Mouse (Mus musculus) hindbrain, embryonic 16.5 days (tissue): ENCODE data around the gene Lcmt1. TPM values are rescaled to one million over a fixed set of nuclear protein-coding genes. Genes with fewer than 3 reads are reported as not detected.

Experiments used
- ATAC-seq: fragments of 200-750 bp; cut with Nextera tagmentation; 2 replicates; pipeline ENCODE4 v1.8.0; 2017; ENCODE audit warnings: moderate TSS enrichment, moderate library complexity
- H3K27ac ChIP-seq: fragments of 300-500 bp; sonication (generic); 2 replicates; pipeline ENCODE4 v1.5.1; 2014; ENCODE audit warnings: low read depth, mild to moderate bottlenecking, control low read depth, low read length, moderate library complexity
- H3K27me3 ChIP-seq: fragments of 300-500 bp; sonication (generic); replicated peaks from 2 replicates; pipeline ENCODE4 v1.6.1; 2014; ENCODE audit warnings: low read length; ENCODE audit not compliant: control insufficient read depth, insufficient read depth
- H3K36me3 ChIP-seq: fragments of 300-500 bp; sonication (generic); 2 replicates; pipeline ENCODE4 v1.6.1; 2014; ENCODE audit warnings: mild to moderate bottlenecking, low read length, moderate library complexity, mixed read lengths; ENCODE audit not compliant: control insufficient read depth, insufficient read depth
- H3K4me1 ChIP-seq: fragments of 300-500 bp; sonication (generic); 2 replicates; pipeline ENCODE4 v1.6.1; 2014; ENCODE audit warnings: low read depth, low read length; ENCODE audit not compliant: control insufficient read depth, insufficient read depth
- H3K4me2 ChIP-seq: fragments of 300-500 bp; sonication (generic); 2 replicates; pipeline ENCODE4 v1.6.1; 2014; ENCODE audit warnings: mild to moderate bottlenecking, low read length, control low read depth, moderate library complexity
- H3K4me3 ChIP-seq: fragments of 300-500 bp; sonication (generic); 2 replicates; pipeline ENCODE4 v1.5.1; 2014; ENCODE audit warnings: mild to moderate bottlenecking, low read length, control low read depth, moderate library complexity
- H3K9ac ChIP-seq: fragments of 300-500 bp; sonication (generic); 2 replicates; pipeline ENCODE4 v1.6.1; 2014; ENCODE audit warnings: low read depth, mild to moderate bottlenecking, control low read depth, low read length, moderate library complexity
- H3K9me3 ChIP-seq: fragments of 300-500 bp; sonication (generic); 2 replicates; pipeline ENCODE4 v1.6.1; 2014; ENCODE audit warnings: mild to moderate bottlenecking, low read length, moderate library complexity; ENCODE audit not compliant: control insufficient read depth
- WGBS: fragments of 180-500 bp; shearing (Covaris S2); extraction: QIAGEN DNeasy Blood & Tissue Kit; methylation state at CpG from one replicate; pipeline ENCODE4 v1.1.7; 2014; 5-methylcytosine and 5-hydroxymethylcytosine counted together
- polyA plus RNA-seq: library from polyadenylated mRNA; unstranded; fragments of >200 nt; fragmentation: Nextera tagmentation; extraction: Ambion mirVana; gene quantifications from 2 replicates; pipeline ENCODE4 v1.2.1, GENCODE M21; 2015

The Lcmt1 gene
- polyA plus RNA-seq, 1 experiment from 2014 or later, result 112 TPM

- Histone ChIP-seq H3K9me3 (no peaks in the 10 kb centered on the region), H3K4me1 (no peaks in the 10 kb centered on the region), H3K4me3 (no peak overlapping the region), H3K27ac (no peak overlapping the region), H3K9ac (no peak overlapping the region), H3K4me2 (no peak overlapping the region), H3K27me3 (no peaks in the 10 kb centered on the region), H3K36me3 (peaks cover 30% of the 10 kb centered on the region)
- WGBS, result 88% methylated on average over 6 of the region's 6 CpGs
- no peak for ATAC-seq
Observed at GRCm38 (mm10) chr7:123425134-123425757, 55.7 kb downstream of the Lcmt1 start.

- Histone ChIP-seq H3K4me3 (no peak overlapping the region), H3K4me1 (no peaks in the 10 kb centered on the region), H3K36me3 (peaks cover 16% of the 10 kb centered on the region), H3K9me3 (no peaks in the 10 kb centered on the region), H3K27ac (no peak overlapping the region), H3K27me3 (no peaks in the 10 kb centered on the region), H3K9ac (no peak overlapping the region), H3K4me2 (no peak overlapping the region)
- no peak for ATAC-seq
- 91% methylated on average over 8 of the region's 8 CpGs for WGBS
Observed at GRCm38 (mm10) chr7:123429624-123430410, 60.2 kb downstream of the Lcmt1 start.

- Histone ChIP-seq H3K36me3 (peaks cover 16% of the 10 kb centered on the region), H3K9me3 (no peaks in the 10 kb centered on the region), H3K4me1 (no peaks in the 10 kb centered on the region)
Observed at GRCm38 (mm10) chr7:123430411-123430705, 60.8 kb downstream of the Lcmt1 start.

GRCm38 (mm10) chr7:123431206-123431605 is 61.6 kb downstream of the Lcmt1 start:
- Histone ChIP-seq H3K4me2 (no peak overlapping the region), H3K27ac (no peak overlapping the region), H3K4me3 (no peak overlapping the region), H3K4me1 (no peaks in the 10 kb centered on the region), H3K36me3 (peaks cover 16% of the 10 kb centered on the region), H3K9me3 (no peaks in the 10 kb centered on the region), H3K27me3 (no peaks in the 10 kb centered on the region), H3K9ac (no peak overlapping the region)
- ATAC-seq, result no peak
- 72% methylated on average over 4 of the region's 4 CpGs for WGBS

More at GRCm38 (mm10) chr7:123430411-123430705, 60.8 kb downstream of the Lcmt1 start:
- H3K27me3 ChIP-seq, result no peaks in the 10 kb centered on the region
- no peak overlapping the region for H3K4me3 ChIP-seq
- H3K4me2 ChIP-seq, result no peak overlapping the region
- no peak overlapping the region for H3K9ac ChIP-seq
- 85% methylated on average over 4 of the region's 4 CpGs for WGBS
- ATAC-seq, result no peak
- H3K27ac ChIP-seq, result no peak overlapping the region

GRCm38 (mm10) chr7:123442079-123442478 is 72.5 kb downstream of the Lcmt1 start:
- Histone ChIP-seq H3K27ac (no peak overlapping the region), H3K36me3 (no peaks in the 10 kb centered on the region), H3K4me2 (no peak overlapping the region), H3K27me3 (no peaks in the 10 kb centered on the region), H3K4me1 (no peaks in the 10 kb centered on the region), H3K9me3 (no peaks in the 10 kb centered on the region), H3K4me3 (no peak overlapping the region), H3K9ac (no peak overlapping the region)
- ATAC-seq, result no peak
- WGBS, result 90% methylated on average over 1 of the region's 1 CpGs

- H3K4me1 ChIP-seq, result no peaks in the 10 kb centered on the region
- no peak overlapping the region for H3K4me3 ChIP-seq
- ATAC-seq, result no peak
- H3K27ac ChIP-seq, result no peak overlapping the region
- H3K27me3 ChIP-seq, result no peaks in the 10 kb centered on the region
- H3K9me3 ChIP-seq, result no peaks in the 10 kb centered on the region
- H3K4me2 ChIP-seq, result no peak overlapping the region
- 93% methylated on average over 2 of the region's 2 CpGs for WGBS
- H3K9ac ChIP-seq, result no peak overlapping the region
- no peaks in the 10 kb centered on the region for H3K36me3 ChIP-seq
Observed at GRCm38 (mm10) chr7:123448794-123449193, 79.2 kb downstream of the Lcmt1 start.

- Histone ChIP-seq H3K4me3 (no peak overlapping the region), H3K4me2 (no peak overlapping the region), H3K4me1 (no peaks in the 10 kb centered on the region), H3K9ac (no peak overlapping the region), H3K9me3 (no peaks in the 10 kb centered on the region), H3K27me3 (no peaks in the 10 kb centered on the region), H3K36me3 (no peaks in the 10 kb centered on the region), H3K27ac (no peak overlapping the region)
- ATAC-seq, result no peak
- 60% methylated on average over 10 of the region's 10 CpGs for WGBS
Observed at GRCm38 (mm10) chr7:123449676-123450075, 80.1 kb downstream of the Lcmt1 start.

- H3K4me3 ChIP-seq, result no peak overlapping the region
- H3K4me2 ChIP-seq, result no peak overlapping the region
- ATAC-seq, result no peak
- no peak overlapping the region for H3K9ac ChIP-seq
- H3K27me3 ChIP-seq, result no peaks in the 10 kb centered on the region
- H3K27ac ChIP-seq, result no peak overlapping the region
- H3K9me3 ChIP-seq, result no peaks in the 10 kb centered on the region
- 89% methylated on average over 2 of the region's 2 CpGs for WGBS
- H3K4me1 ChIP-seq, result no peaks in the 10 kb centered on the region
- H3K36me3 ChIP-seq, result no peaks in the 10 kb centered on the region
Observed at GRCm38 (mm10) chr7:123450515-123450914, 80.9 kb downstream of the Lcmt1 start.

GRCm38 (mm10) chr7:123452551-123452950 is 83.0 kb downstream of the Lcmt1 start:
- no peaks in the 10 kb centered on the region for H3K9me3 ChIP-seq
- H3K4me3 ChIP-seq, result no peak overlapping the region
- H3K4me1 ChIP-seq, result no peaks in the 10 kb centered on the region
- H3K36me3 ChIP-seq, result no peaks in the 10 kb centered on the region
- no peaks in the 10 kb centered on the region for H3K27me3 ChIP-seq
- WGBS, result 78% methylated on average over 6 of the region's 6 CpGs
- no peak for ATAC-seq
- H3K27ac ChIP-seq, result no peak overlapping the region
- no peak overlapping the region for H3K9ac ChIP-seq
- no peak overlapping the region for H3K4me2 ChIP-seq
